Mouse (Mus musculus): ENCODE data around the gene Tbl2. TPM values are rescaled to one million over a fixed set of nuclear protein-coding genes. Genes with fewer than 3 reads are reported as not detected.

The Tbl2 gene
- polyA plus RNA-seq, 1 experiment from 2014 or later = 15.6 TPM

GRCm38 (mm10) chr5:135113782-135114181 is 35.7 kb upstream of the Tbl2 start:
- H3K4me3 ChIP-seq (replicated peaks; ENCODE audit: low read length) = no peak overlapping the region
- H3K27ac ChIP-seq = no peak overlapping the region
- H3K9ac ChIP-seq = no peak overlapping the region
- no peak overlapping the region for H3K4me2 ChIP-seq (replicated peaks)
- peaks cover 12% of the 10 kb centered on the region for H3K27me3 ChIP-seq (ENCODE audit: control insufficient read depth, insufficient read depth, low read length)
- DNase-seq (ENCODE audit: low spot score) = no peak
- H3K36me3 ChIP-seq (replicated peaks; ENCODE audit: control insufficient read depth, insufficient read depth) = no peaks in the 10 kb centered on the region
- H3K4me1 ChIP-seq (replicated peaks; ENCODE audit: control insufficient read depth, insufficient read depth, low read length) = no peaks in the 10 kb centered on the region
- no peaks in the 10 kb centered on the region for H3K9me3 ChIP-seq (ENCODE audit: control insufficient read depth, low read length)
- 88% methylated on average over 12 of the region's 12 CpGs for WGBS
- ATAC-seq (ENCODE audit: low FRiP score) = no peak

- no peak for ATAC-seq (ENCODE audit: low FRiP score)
These were observed 34.2 kb upstream of the Tbl2 start for GRCm38 (mm10) chr5:135115241-135115640.

GRCm38 (mm10) chr5:135118589-135119081 is 30.8 kb upstream of the Tbl2 start:
- Histone ChIP-seq H3K9ac (no peak overlapping the region), H3K27me3 (ENCODE audit: control insufficient read depth, insufficient read depth, low read length) (no peaks in the 10 kb centered on the region), H3K4me2 (replicated peaks) (no peak overlapping the region), H3K9me3 (ENCODE audit: control insufficient read depth, low read length) (no peaks in the 10 kb centered on the region), H3K4me3 (replicated peaks; ENCODE audit: low read length) (no peak overlapping the region), H3K27ac (no peak overlapping the region), H3K36me3 (replicated peaks; ENCODE audit: control insufficient read depth, insufficient read depth) (no peaks in the 10 kb centered on the region), H3K4me1 (replicated peaks; ENCODE audit: control insufficient read depth, insufficient read depth, low read length) (no peaks in the 10 kb centered on the region)
- DNase-seq (ENCODE audit: low spot score) (peak; percentile 44), ATAC-seq (ENCODE audit: low FRiP score) (no peak)
- 36% methylated on average over 6 of the region's 6 CpGs for WGBS

More at GRCm38 (mm10) chr5:135115241-135115640, 34.2 kb upstream of the Tbl2 start:
- no peaks in the 10 kb centered on the region; the same call in 1 of the 2 replicates for H3K27me3 ChIP-seq (ENCODE audit: control insufficient read depth, insufficient read depth, low read length)
- H3K4me1 ChIP-seq (replicated peaks; ENCODE audit: control insufficient read depth, insufficient read depth, low read length) = no peaks in the 10 kb centered on the region
- no peaks in the 10 kb centered on the region for H3K9me3 ChIP-seq (ENCODE audit: control insufficient read depth, low read length)
- DNase-seq (ENCODE audit: low spot score) = no peak
- H3K9ac ChIP-seq = no peak overlapping the region
- 92% methylated on average over 8 of the region's 8 CpGs for WGBS
- no peak overlapping the region for H3K4me2 ChIP-seq (replicated peaks)
- H3K27ac ChIP-seq = no peak overlapping the region
- no peak overlapping the region for H3K4me3 ChIP-seq (replicated peaks; ENCODE audit: low read length)
- no peaks in the 10 kb centered on the region for H3K36me3 ChIP-seq (replicated peaks; ENCODE audit: control insufficient read depth, insufficient read depth)

GRCm38 (mm10) chr5:135120753-135121152 is 28.7 kb upstream of the Tbl2 start:
- 65% methylated on average over 4 of the region's 4 CpGs for WGBS

GRCm38 (mm10) chr5:135126121-135126520 is 23.3 kb upstream of the Tbl2 start:
- Histone ChIP-seq H3K27me3 (ENCODE audit: control insufficient read depth, insufficient read depth, low read length) (no peaks in the 10 kb centered on the region), H3K27ac (no peak overlapping the region), H3K36me3 (replicated peaks; ENCODE audit: control insufficient read depth, insufficient read depth) (no peaks in the 10 kb centered on the region), H3K9ac (no peak overlapping the region), H3K4me1 (replicated peaks; ENCODE audit: control insufficient read depth, insufficient read depth, low read length) (no peaks in the 10 kb centered on the region), H3K4me3 (replicated peaks; ENCODE audit: low read length) (no peak overlapping the region), H3K9me3 (ENCODE audit: control insufficient read depth, low read length) (no peaks in the 10 kb centered on the region), H3K4me2 (replicated peaks) (no peak overlapping the region)
- ATAC-seq (ENCODE audit: low FRiP score) (no peak), DNase-seq (ENCODE audit: low spot score) (no peak)
- WGBS = 74% methylated on average over 6 of the region's 6 CpGs

More at GRCm38 (mm10) chr5:135120753-135121152, 28.7 kb upstream of the Tbl2 start:
- Histone ChIP-seq H3K9me3 (ENCODE audit: control insufficient read depth, low read length) (no peaks in the 10 kb centered on the region), H3K27me3 (ENCODE audit: control insufficient read depth, insufficient read depth, low read length) (no peaks in the 10 kb centered on the region), H3K36me3 (replicated peaks; ENCODE audit: control insufficient read depth, insufficient read depth) (no peaks in the 10 kb centered on the region), H3K4me2 (replicated peaks) (no peak overlapping the region), H3K9ac (no peak overlapping the region), H3K4me3 (replicated peaks; ENCODE audit: low read length) (no peak overlapping the region), H3K27ac (no peak overlapping the region), H3K4me1 (replicated peaks; ENCODE audit: control insufficient read depth, insufficient read depth, low read length) (no peaks in the 10 kb centered on the region)
- DNase-seq (ENCODE audit: low spot score) (no peak), ATAC-seq (ENCODE audit: low FRiP score) (no peak)

- no peak overlapping the region for H3K4me2 ChIP-seq (replicated peaks)
- no peak overlapping the region for H3K9ac ChIP-seq
- 81% methylated on average over 6 of the region's 6 CpGs for WGBS
- ATAC-seq (ENCODE audit: low FRiP score) (no peak), DNase-seq (ENCODE audit: low spot score) (no peak)
- no peak overlapping the region for H3K27ac ChIP-seq
- H3K36me3 ChIP-seq (replicated peaks; ENCODE audit: control insufficient read depth, insufficient read depth) = no peaks in the 10 kb centered on the region
- no peaks in the 10 kb centered on the region for H3K4me1 ChIP-seq (replicated peaks; ENCODE audit: control insufficient read depth, insufficient read depth, low read length)
- H3K4me3 ChIP-seq (replicated peaks; ENCODE audit: low read length) = no peak overlapping the region
- no peaks in the 10 kb centered on the region for H3K9me3 ChIP-seq (ENCODE audit: control insufficient read depth, low read length)
- H3K27me3 ChIP-seq (ENCODE audit: control insufficient read depth, insufficient read depth, low read length) = peaks cover 8% of the 10 kb centered on the region
These were observed 21.8 kb upstream of the Tbl2 start for GRCm38 (mm10) chr5:135127669-135128068.

GRCm38 (mm10) chr5:135129747-135130146 is 19.7 kb upstream of the Tbl2 start:
- Histone ChIP-seq H3K4me3 (replicated peaks; ENCODE audit: low read length) (no peak overlapping the region), H3K27ac (no peak overlapping the region), H3K4me2 (replicated peaks) (no peak overlapping the region), H3K27me3 (ENCODE audit: control insufficient read depth, insufficient read depth, low read length) (peaks cover 28% of the 10 kb centered on the region), H3K9me3 (ENCODE audit: control insufficient read depth, low read length) (no peaks in the 10 kb centered on the region), H3K9ac (no peak overlapping the region), H3K36me3 (replicated peaks; ENCODE audit: control insufficient read depth, insufficient read depth) (no peaks in the 10 kb centered on the region), H3K4me1 (replicated peaks; ENCODE audit: control insufficient read depth, insufficient read depth, low read length) (0 out of 2 replicates have a peak, but pooled peaks cover 6% of the 10 kb centered on the region)
- 84% methylated on average over 4 of the region's 4 CpGs for WGBS
- ATAC-seq (ENCODE audit: low FRiP score) = no peak
- DNase-seq (ENCODE audit: low spot score) = no peak

- no peaks in the 10 kb centered on the region for H3K9me3 ChIP-seq (ENCODE audit: control insufficient read depth, low read length)
- no peak overlapping the region for H3K27ac ChIP-seq
- H3K27me3 ChIP-seq (ENCODE audit: control insufficient read depth, insufficient read depth, low read length) = peaks cover 32% of the 10 kb centered on the region
- no peaks in the 10 kb centered on the region for H3K36me3 ChIP-seq (replicated peaks; ENCODE audit: control insufficient read depth, insufficient read depth)
- ATAC-seq (ENCODE audit: low FRiP score) (no peak), DNase-seq (ENCODE audit: low spot score) (no peak)
- H3K4me3 ChIP-seq (replicated peaks; ENCODE audit: low read length) = peak overlapping the region; percentile 11; the same call in 1 of the 2 replicates
- WGBS = 4% methylated on average over 26 of the region's 26 CpGs
- peak overlapping the region; percentile 37 for H3K4me2 ChIP-seq (replicated peaks)
- H3K9ac ChIP-seq = no peak overlapping the region
- H3K4me1 ChIP-seq (replicated peaks; ENCODE audit: control insufficient read depth, insufficient read depth, low read length) = 0 out of 2 replicates have a peak, but pooled peaks cover 6% of the 10 kb centered on the region
These were observed 15.6 kb upstream of the Tbl2 start for GRCm38 (mm10) chr5:135133736-135134405.

GRCm38 (mm10) chr5:135134534-135134933 is 14.9 kb upstream of the Tbl2 start:
- Histone ChIP-seq H3K4me3 (replicated peaks; ENCODE audit: low read length) (peak overlapping the region; percentile 11; the same call in 1 of the 2 replicates), H3K9ac (no peak overlapping the region), H3K9me3 (ENCODE audit: control insufficient read depth, low read length) (no peaks in the 10 kb centered on the region), H3K27ac (no peak overlapping the region), H3K4me2 (replicated peaks) (peak overlapping the region; percentile 37), H3K36me3 (replicated peaks; ENCODE audit: control insufficient read depth, insufficient read depth) (no peaks in the 10 kb centered on the region), H3K27me3 (ENCODE audit: control insufficient read depth, insufficient read depth, low read length) (peaks cover 32% of the 10 kb centered on the region), H3K4me1 (replicated peaks; ENCODE audit: control insufficient read depth, insufficient read depth, low read length) (0 out of 2 replicates have a peak, but pooled peaks cover 6% of the 10 kb centered on the region)
- WGBS = 3% methylated on average over 8 of the region's 8 CpGs
- ATAC-seq (ENCODE audit: low FRiP score) (no peak), DNase-seq (ENCODE audit: low spot score) (no peak)

Measured in hindbrain, embryonic 14.5 days (tissue).